Mouse (Mus musculus) adrenal gland, postnatal 25 days (tissue): ENCODE measurements around the gene Cog1. TPM values are rescaled to one million over a fixed set of nuclear protein-coding genes. Genes with fewer than 3 reads are reported as not detected.
A peak's percentile ranks its signal among the peaks of the same experiment; 100 is the strongest.

ENCODE experiments used
- DNase-seq: peaks from one replicate; pipeline ENCODE4 v3.0.0; 2021; ENCODE audit warnings: mixed read lengths
- long read RNA-seq: library from polyadenylated mRNA; stranded (forward); transcript quantifications from one replicate; pipeline ENCODE4 v2.0.0, GENCODE M21; 2021
- total RNA-seq: library from RNA; stranded (reverse); gene quantifications from 2 replicates; pipeline ENCODE4 v1.2.3, GENCODE M21; 2021

Cog1 gene
- 47.7 and 56.8 TPM in 2 replicates for total RNA-seq
- long read RNA-seq, transcript Cog1-201 (14 exons, 3,935 nt), result major isoform, 39 of 71 reads
- long read RNA-seq, partial matches to known transcripts, result 19 of 71 reads
- long read RNA-seq, other reads (novel, unspliced or antisense), result 12 of 71 reads

DNA sequence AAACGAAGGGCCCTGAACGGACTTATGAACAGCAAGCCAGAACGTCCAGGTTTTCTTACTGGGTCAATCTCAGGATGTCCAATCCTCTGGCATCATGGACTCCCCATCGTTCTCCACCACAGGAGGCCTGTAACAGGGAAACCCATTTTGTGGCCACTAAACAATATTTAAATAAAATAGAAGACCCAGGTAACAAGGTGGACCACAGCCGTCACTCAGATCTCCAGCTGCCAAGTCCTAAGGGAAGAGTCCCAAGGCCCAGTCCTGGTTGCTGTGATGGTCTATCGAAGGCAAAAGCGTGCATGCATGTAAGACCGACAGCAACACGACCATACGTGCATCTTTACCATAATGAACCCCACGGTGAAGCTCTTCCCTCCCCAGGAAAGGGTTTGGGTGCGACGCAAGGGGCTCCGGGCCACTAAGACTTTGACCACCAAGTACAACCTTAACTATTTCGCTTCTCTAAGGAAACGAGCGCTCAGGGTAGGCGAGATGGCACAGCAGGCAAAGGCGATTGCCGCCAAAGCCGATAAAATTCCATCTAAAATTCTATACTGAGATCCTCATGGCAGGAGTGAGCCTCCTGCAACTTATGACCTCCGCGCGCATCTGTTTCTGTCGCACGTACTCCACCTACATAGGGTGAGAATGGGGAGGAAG, at the start of gene Cog1:
TSS of gene Cog1 (plus strand) at position 480 of the 663 bp plus-strand sequence.
- DNase-seq, result no peak

DNA sequence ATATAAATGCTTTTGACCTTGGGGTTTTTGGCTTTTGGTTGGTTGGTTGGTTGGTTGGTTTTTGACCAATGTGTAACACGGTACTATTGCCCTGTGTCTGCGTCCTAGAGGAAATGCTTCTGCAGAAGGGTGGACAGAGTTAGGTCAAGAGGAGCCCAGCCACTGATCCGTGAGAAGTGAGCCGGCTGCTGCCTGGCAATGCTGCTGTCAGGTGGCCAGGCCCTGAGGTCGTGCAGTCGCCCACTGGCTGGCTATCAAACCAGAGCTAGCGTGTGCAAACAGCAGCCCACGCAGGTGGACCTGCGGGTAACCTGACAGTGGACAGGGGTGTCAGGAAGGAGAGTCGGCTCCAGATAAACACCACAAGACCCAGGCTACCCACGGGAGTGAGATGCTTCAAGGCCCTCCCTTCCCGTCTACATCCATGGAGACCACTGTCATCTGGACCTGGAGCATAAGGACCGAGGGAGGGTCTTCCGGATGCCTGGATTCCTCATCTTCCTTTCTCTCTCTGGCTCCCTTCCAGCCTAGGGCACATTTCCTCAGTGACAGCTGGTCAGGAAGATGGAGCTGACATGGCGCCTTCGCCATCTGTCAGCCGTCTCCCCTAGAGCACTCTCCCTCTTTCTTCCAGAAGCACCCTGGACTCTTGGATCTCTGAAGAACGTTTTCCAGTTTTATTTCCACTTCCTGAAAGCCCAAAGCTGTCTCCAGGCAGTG, 48.3 kb upstream of the Cog1 start:
- no peak for DNase-seq

DNA sequence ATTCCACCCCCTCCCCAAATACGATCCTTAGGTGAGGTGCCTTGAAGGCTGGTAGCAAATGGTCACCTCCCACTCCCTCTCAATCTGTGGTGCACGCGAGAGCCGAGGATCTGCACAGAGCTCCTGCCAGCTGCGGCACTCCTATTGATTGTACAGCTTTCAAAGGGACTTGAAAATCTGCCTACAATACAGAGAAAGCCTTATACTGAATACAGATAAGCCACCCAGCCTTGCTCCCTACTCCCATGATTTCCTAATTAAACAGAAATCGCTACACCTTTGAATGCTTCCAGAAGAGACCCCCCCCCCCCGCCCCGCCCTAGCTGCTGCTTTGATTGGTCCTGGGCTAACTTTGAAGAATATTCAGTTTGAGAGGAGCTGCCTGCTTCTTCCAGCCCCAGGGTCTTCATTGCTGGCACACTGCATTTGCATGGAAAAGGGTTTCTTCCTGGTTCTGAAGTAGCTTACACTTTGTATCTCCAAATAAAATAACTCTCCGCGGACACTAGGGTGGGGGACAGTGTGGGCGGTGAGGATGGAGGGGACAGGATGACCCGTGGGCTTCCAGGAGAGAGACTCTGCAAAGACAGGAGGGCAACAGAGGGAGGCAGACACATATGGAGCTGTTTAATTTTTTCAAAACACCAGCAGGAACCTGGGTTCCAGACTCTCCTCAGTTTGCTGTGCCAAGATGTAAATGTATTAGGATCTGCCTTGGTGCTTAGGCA, 47.2 kb upstream of the Cog1 start:
- DNase-seq, result no peak

DNA sequence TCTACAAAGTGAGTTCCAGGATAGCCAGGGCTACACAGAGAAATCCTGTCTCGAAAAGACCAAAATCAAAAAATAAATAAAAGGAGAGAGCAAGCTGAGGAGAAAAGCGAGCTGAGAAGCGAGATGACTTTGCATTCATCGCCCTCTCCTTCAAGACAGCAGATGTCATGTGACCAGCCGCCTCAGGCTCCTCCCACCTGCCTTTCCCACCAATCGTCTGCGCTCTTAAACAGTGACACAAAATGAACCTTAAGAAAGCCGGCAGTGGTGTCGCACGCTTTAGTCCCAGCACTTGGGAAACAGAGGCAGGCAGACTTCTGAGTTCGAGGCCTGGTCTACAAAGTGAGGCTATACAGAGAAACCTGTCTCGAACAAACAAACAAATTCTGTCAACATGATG, 41.4 kb upstream of the Cog1 start:
- no peak for DNase-seq

DNA sequence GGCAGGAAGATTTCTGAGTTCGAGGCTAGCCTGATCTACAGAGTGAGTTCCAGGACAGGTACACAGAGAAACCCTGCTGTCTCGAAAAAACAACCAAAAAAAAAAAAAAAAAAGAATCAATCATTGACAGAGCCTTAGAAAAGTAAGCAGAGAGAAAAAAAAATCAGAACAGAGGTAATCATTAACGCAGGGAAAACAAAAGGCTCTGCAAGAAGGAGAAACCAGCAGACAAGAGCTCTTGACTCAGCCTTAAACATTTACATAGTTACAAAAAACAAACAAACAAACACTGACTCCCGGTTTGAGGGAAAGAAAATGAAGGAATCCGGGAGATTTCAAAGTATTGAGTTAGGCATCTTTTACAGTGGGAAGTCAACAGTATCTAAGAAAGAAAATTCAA, 39.4 kb upstream of the Cog1 start:
- DNase-seq, result no peak

DNA sequence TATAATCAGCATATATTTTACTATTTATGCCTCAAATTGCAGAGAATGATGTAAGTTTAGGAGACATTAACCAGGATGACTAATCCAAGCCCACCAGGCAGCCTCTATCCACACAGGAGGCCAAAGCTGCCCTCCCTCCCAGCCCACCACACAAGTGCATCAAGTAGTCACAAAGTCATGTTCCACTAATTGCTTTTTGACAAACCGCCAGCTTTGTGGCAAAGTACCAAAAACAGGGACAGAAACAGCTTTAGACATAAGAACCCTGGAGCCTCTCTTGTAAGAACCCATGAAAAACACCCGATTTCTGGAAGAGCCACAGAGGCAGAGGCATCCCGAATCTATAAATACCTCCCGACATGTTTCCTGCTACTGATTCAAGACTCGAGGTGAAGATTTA, 38.7 kb upstream of the Cog1 start:
- no peak for DNase-seq

DNA sequence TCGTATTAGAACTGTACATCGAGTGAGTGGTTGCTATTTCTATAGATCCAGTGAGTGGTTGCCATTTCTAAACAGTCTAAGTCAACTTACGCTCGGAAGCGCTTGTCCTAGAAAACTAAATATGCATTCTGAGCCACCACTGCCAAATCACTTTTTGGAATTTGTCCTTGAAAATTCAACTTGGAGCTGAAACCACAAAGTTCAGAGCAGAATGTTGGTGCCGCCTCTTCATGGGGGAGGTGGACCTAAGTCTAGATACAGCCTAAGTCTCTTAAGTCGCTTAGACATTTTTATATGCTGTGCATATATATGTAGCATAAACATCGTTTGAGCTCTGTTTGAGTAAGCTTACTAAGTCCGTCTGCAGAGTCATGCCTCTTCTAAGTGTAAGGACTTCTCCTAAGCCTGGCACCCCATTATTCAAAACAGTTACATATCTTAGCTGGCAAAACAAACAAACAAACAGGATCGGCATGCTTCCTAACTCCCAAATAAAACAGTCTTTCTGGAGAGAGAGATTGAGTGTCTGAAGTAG, 37.8 kb upstream of the Cog1 start:
- no peak for DNase-seq

DNA sequence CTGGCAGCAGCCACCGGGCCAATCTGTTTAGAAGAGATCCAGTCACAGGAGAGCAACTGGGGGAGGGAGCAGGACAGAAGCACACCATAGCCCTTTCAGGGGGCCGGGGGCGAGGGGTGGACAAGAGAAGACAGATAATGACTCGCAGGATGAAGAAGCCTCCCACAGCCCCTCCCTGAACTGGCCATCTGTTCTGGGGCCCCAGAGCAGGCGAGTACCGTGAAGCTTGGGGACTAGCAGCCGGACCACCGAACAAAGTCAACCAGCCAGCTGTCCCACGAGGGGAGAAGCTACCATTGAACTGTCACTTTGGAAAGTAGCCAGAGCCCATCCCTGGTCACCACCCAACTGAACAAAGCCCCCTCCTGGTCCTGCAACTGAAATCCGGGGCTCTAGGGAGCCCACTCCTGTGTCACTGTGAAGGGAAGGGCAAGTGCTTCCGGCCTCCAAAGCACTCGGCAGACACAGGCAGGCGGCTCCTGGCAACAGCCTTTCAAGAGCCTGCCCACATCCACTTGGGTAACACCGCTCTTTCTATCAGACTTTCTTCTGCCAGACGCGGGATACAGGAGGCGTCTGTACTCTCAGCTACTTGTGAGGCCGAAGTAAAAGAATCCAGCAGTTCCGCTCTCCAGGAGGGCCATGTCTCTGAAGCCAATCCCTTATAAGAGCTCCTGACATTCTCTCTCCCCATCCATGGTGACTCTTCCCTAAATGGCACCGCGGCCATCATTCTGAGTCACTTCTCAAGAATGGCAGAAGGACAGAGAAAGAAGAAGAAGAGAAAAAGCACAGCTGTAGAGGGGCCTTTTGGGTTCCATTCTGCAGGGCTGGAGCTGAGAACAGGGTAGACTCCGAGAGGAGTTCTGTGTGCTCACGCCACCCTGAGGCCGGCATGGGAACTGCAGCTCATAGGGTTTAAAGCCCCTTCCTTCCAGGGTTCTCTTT, 37.0 kb upstream of the Cog1 start:
- DNase-seq, result peak; percentile 67

DNA sequence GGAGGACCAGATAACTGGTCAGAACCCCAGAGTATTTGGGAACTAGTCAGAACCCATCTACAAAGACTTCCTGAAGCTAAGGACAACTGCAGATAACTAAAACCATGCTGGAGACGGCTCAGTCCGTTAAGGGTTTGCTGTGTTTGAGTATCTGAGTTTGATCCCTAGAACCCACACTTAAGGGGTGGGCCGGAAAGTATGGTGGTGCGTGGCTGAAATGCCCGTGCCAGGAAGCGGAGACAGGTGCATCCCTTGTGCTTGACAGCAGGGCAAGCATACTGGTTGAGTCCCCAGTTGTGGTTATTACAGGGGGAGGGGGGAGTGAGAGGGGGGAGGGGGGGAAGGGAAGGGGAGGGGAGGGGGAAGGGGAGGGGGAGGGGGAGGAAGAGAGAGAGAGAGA, 34.5 kb upstream of the Cog1 start:
- DNase-seq, result no peak

DNA sequence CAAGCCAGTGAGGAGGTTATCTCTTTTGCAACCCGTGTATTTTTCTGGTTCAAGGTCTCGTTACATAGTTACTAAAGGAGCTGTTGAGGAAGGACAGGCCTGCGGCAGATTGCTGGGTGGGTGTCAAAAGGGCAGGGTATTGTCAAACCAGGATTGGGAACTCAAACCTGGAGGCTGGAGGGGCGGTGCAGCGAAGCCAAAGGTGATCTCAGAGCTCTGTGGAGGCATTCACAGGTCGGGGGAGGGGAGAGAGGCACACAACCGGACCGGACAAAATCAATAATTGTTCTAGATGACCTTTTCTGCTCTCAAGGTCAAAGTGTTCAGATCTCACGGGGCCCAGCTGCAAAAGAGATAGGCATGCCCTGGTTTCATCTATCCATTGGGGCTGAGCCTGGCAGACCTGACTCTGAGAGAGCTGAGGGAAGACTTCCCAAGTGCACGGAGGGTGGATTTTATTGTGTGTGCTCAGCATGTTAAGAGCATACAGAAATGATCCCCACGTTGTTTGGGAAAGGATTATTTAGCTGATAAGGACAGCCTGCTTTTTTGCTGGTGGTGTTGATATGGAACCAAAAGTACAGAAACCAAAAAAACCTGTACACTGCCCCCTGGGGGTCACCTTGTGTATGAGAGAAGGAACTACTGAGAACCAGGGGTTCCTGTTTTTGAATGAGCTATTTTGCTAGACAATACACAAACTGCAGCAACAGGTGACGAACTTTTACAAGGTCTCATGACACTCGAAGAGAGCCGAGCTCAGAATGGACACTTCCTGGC, 31.6 kb upstream of the Cog1 start:
- DNase-seq, result peak; percentile 69

DNA sequence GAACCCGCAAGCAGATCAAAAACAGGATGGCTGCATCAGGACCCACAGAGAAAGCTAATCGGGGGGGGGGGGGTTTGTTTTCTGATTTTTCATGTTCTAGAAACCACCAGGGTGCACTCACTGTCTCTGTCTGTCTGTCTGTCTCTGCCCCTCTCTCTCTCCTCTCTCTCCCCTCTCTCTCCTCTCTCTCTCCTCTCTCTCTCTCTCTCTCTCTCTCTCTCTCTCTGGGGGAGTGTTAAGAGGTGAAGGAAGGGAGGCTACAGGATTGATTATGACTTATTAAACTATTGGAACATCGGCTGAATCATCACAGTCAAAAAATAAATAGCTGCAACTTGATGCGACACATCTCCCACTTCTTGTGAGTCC, 30.7 kb upstream of the Cog1 start:
- DNase-seq, result no peak

DNA sequence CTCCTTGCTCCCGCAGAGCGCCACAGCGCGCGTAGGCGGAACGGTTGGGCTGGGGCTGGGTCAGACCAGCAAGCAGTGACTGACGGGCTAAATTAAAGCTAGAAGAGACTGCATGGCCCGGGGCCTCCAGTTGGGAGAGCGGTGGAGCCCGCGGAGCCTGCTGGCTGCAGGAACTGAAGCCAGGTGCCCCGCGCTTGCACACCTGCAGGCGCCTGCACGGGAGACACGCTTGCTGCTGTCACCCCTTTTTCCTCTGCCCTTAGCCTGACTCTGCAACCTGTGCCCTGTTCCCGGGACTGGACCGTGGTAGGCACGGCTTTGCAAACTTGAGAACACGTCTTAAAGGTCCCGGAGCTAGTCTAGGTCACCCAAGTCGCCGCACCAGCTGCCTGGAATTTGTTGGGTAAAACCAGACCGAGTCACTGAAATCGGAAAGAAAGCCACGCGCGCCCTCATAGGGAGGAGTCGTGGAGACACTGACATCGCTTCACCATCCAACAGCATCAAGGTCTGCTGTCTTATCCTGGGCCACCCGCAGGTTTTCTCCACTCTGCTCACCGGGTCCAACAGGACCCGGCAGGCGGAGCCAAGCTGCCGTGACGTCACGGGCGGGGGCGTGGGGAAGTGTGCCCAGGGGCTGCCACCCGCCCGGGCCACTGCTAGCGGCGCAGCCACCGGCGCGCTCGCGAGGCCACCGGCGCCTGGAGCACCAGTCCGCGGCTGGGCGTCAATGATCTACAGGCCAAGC, 30.1 kb upstream of the Cog1 start, which contains the start of gene Sstr2:
TSS of gene Sstr2 (plus strand) at position 671 of the 748 bp plus-strand sequence.
- DNase-seq, result peak; percentile 84

DNA sequence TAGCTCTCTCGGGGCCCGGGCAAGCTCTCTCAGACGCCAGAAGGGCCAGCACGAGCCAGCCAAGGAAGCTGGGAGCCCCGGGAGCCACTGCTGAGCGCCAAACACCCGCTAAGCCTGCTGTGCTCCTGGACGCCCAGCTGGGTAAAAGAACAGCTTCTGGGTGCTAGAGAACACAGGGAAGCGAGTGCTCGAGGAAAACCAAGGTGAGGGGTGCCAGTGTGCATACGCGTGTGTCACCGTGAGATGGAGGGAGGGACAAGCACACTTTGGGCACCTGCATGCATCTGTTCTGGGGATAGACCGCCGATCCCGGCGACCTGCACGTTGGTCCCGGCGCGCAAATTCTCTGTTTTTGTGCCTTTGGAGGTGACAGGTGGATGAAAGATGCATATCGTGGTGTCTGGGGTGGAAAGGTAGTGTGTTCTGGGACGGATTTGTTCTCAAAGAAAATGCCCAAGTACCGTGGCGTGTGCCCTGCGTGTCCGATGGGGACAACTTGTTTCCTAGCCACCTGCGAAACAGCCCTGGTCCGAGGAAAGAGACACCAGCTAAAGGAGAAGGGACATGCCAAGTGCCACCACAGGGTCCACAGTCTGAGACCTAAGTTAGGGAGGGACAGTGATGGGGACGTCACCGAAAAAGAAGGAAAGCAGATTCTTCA, 29.4 kb upstream of the Cog1 start:
- DNase-seq, result no peak

DNA sequence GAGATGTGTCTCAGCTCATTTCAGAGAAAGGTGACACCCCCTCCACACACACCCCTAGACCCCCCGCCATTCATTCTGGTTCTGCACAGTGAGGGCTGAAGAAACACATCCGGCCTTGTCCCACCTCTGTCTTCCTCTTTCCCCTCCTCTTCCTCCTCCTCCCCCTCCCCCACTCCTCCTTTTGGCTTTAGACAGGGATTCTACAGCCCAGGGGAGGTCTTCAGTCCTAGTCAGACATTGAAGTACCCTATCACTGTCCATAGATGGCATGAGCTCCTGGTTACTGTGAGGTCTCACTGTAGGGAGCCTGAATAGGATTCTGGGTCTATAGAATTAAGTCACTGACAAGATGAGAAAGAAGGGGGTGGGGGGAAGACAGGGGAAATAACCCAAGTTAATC, 28.0 kb upstream of the Cog1 start:
- no peak for DNase-seq

DNA sequence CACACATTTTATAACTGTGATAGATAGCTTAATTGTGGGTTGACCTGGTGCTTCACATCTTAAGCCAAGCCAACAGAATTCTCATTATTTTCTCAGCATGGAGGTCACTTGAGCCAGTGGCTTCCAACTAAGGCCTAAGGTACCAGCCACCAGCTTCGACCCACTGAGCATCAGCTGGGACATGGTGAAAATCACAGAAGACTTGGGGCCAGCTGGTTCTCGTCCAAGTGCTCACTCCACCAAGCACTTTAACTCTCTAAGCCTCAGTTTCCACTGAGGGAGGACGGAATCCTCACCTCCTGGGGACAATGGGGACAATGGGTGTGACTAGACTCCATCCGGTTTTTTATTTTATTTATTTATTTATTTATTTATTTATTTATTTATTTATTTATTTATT, 26.9 kb upstream of the Cog1 start:
- no peak for DNase-seq

DNA sequence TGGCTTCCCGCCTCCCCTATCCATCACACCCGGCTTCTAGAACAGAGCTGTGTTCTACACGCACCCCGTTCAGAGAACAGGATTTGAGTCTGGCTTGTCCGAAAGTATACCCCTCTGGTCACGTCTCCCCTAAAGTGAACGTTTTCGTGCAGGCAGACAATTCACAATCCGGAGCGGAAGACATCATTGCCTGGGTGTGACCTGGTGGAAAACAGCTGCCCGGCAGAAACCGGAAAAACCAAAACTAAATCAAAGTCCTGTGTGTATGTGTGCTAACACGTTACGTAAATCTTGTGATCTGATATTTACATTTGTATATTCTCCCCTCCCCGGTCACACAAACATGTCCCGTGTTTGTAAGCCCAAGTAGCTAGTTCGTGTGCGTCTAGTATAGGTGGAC, 23.5 kb upstream of the Cog1 start:
- DNase-seq, result no peak

DNA sequence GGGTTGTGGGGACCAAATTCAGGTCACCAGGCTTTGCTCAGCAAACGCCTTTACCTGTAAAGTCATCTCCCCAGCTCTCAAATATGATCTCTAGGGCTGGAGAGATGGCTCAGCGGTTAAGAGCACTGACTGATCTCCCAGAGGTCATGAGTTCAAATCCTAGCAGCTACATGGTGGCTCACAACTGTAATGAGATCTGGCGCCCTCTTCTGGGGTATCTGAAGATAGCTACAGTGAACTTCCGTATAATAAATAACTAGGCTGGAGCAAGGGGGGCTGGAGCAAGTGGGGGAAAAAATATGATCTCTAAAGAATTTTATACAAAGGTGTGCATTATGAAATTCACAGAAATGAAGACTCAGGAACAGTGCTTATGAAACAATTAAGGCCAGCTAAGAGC, 21.2 kb upstream of the Cog1 start:
- DNase-seq, result no peak

DNA sequence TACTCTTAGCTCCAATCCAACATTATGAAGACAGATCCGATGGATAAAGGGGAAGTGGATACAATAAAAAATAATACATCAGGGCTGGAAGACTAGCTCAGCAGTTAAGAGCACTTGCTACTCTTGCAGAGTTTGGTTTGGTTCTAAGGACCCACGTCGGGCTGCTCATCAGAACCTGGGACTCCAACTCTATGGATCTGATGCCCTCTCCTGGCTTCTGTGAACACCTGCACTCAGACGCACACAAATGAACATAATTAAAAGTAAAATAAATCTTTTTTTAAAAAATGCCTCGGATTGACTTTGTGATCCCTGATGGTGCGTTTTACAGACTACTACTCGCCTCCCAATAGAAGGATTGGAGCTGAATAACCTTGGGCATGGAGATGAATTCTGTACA, 18.3 kb upstream of the Cog1 start:
- DNase-seq, result no peak

DNA sequence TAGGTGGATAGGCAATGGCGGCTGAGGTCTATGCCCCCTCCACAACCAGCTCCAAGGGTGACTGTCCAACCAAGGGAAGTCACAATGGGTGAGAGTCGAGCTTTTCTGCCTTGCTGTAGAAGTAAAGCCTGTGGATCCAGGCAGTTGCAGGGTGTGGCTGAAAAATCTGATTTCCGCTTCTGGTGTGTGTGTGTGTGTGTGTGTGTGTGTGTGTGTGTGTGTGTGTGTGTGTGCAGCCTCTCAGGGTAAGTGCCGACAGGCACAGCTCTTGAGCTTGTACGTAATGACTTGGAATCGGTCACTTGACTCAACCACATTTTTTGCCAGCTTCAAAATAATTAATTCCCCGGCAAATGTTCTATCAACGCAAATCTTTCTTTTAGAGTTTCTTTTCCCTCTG, 17.7 kb upstream of the Cog1 start:
- no peak for DNase-seq

DNA sequence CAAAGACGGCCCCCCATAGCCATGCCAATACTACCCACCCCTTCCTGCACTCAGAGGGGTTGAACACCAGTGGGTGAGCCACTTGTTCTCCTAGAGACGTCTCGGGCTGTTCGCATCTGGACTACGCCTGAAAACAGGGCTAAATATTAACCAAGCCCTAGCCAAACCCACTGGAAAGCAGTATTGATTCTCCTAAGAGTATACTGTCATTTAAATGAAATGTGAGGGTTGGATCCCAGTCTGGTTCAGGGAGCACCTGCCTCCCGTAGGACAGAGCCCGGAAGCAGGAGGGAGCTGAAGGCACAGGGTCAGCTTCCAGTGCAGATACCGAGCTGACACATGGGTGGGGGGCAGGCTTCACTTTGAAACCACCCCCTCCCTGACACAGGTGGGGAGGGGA, 17.1 kb upstream of the Cog1 start:
- no peak for DNase-seq
